Mouse (Mus musculus): Measurements from ENCODE around the gene Inf2.

DNA sequence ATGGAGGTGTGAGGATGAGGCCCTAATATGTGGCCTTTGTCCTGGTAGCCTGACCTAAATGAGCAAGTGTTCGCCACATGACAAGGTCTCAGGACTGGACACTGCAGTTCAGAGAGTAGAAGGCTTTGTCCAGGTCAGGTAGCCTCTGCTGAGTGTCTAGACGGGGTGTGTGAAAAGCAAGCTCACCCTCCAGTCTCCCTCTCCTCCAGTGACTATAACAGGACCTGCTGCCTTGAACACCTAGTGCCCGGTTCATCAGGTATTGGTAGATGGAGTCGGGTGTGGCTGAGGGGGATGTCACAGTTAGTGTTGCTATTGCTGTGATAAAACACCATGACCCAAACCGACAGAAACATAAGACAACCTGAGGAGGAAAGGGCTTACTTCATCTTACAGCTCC, 2.7 kb downstream of the Inf2 start:
- TF ChIP-seq POLR2A (IDR thresholded peaks at IDR 0.05; ENCODE audit: borderline replicate concordance, extremely low read depth, low read depth, low read length) (no peak), CTCF (IDR thresholded peaks at IDR 0.05; ENCODE audit: insufficient read depth, low read length) (no peak)

All from lung, adult 2 months (tissue).